Mouse (Mus musculus): Measurements from ENCODE around the gene Lrrc8d.

- no peak for TF ChIP-seq POLR2A (IDR thresholded peaks at IDR 0.05; ENCODE audit: borderline replicate concordance, insufficient read depth, low read length)
- no peak for TF ChIP-seq CTCF (IDR thresholded peaks at IDR 0.05; ENCODE audit: borderline replicate concordance, insufficient read depth, low read depth, low read length)
Measured at GRCm38 (mm10) chr5:105717294-105717693, 17.5 kb downstream of the Lrrc8d start.

All from cerebellum, adult 2 months (tissue).